Mouse (Mus musculus) frontal cortex, adult 2 months (tissue): ENCODE results near the gene Olfr551. TPM values are rescaled to one million over a fixed set of nuclear protein-coding genes. Genes with fewer than 3 reads are reported as not detected.

Experiments
- polyA plus RNA-seq: library from polyadenylated mRNA; depleted of rRNA; stranded (reverse); fragments of >200 nt; gene quantifications from 2 replicates; pipeline ENCODE4 v1.2.3, GENCODE M21; 2012; rRNA removed

Gene Olfr551
- polyA plus RNA-seq, 1 experiment, result not detected

Other genes with a start within 250 kb of the Olfr551 start
- gene Rrm1, start 150.2 kb downstream of the Olfr551 start, polyA plus RNA-seq, result 12.6 and 16.6 TPM in 2 replicates
- 0.08 TPM in 1 of 2 replicates, not detected in the other for gene Olfr543, start 110.2 kb downstream of the Olfr551 start, polyA plus RNA-seq
- gene Olfr544, start 103.6 kb downstream of the Olfr551 start, polyA plus RNA-seq, result not detected in 2 replicates
- 0.10 TPM in 1 of 2 replicates, not detected in the other for gene Olfr545, start 92.3 kb downstream of the Olfr551 start, polyA plus RNA-seq
- not detected in 2 replicates for gene Olfr547, start 57.1 kb downstream of the Olfr551 start, polyA plus RNA-seq
- gene Olfr548-ps1, start 51.0 kb downstream of the Olfr551 start, polyA plus RNA-seq, result not detected in 2 replicates
- 0.08 TPM in 1 of 2 replicates, not detected in the other for gene Olfr549, start 42.0 kb downstream of the Olfr551 start, polyA plus RNA-seq
- gene Trim21, start 26.4 kb downstream of the Olfr551 start, polyA plus RNA-seq, result 2.3 and 2.8 TPM in 2 replicates
- gene Olfr550, start 20.4 kb downstream of the Olfr551 start, polyA plus RNA-seq, result 0.04 TPM in 1 of 2 replicates, not detected in the other
- gene Olfr552, start 5.9 kb upstream of the Olfr551 start, polyA plus RNA-seq, result not detected in 2 replicates
- gene Olfr553, start 26.3 kb upstream of the Olfr551 start, polyA plus RNA-seq, result not detected in 2 replicates
- not detected in 2 replicates for gene Olfr554, start 46.5 kb upstream of the Olfr551 start, polyA plus RNA-seq
- not detected in 2 replicates for gene Olfr555, start 66.9 kb upstream of the Olfr551 start, polyA plus RNA-seq
- not detected in 2 replicates for gene Olfr556, start 73.0 kb upstream of the Olfr551 start, polyA plus RNA-seq
- gene Trim68, start 95.4 kb upstream of the Olfr551 start, polyA plus RNA-seq, result 16.2 and 16.3 TPM in 2 replicates
- gene Olfr557, start 104.0 kb upstream of the Olfr551 start, polyA plus RNA-seq, result not detected in 2 replicates
- gene Olfr558, start 110.3 kb upstream of the Olfr551 start, polyA plus RNA-seq, result 0.67 and 0.68 TPM in 2 replicates
- gene Olfr33, start 127.2 kb upstream of the Olfr551 start, polyA plus RNA-seq, result not detected in 2 replicates
- gene Olfr559, start 135.6 kb upstream of the Olfr551 start, polyA plus RNA-seq, result not detected in 2 replicates
- 0.14 and 0.21 TPM in 2 replicates for gene Olfr560, start 167.5 kb upstream of the Olfr551 start, polyA plus RNA-seq
- gene Olfr78, start 167.6 kb upstream of the Olfr551 start, polyA plus RNA-seq, result 4.4 and 5.7 TPM in 2 replicates
- gene Olfr561, start 179.3 kb upstream of the Olfr551 start, polyA plus RNA-seq, result not detected in 2 replicates
- not detected in 2 replicates for gene Olfr564, start 211.6 kb upstream of the Olfr551 start, polyA plus RNA-seq